Mouse (Mus musculus) limb, embryonic 14.5 days (tissue): ENCODE measurements around the gene Kcnip2. TPM values are rescaled to one million over a fixed set of nuclear protein-coding genes. Genes with fewer than 3 reads are reported as not detected.
A peak's percentile ranks its signal among the peaks of the same experiment; 100 is the strongest.
"Not testable (repeated sequence)": the region's sequence is repeated elsewhere in the genome, so short reads cannot be mapped to it uniquely, and the experiment has no call there.

Experiments used
- ATAC-seq: fragments of 200-750 bp; cut with Nextera tagmentation; 2 replicates; pipeline ENCODE4 v1.8.0; 2017; ENCODE audit warnings: low read depth, moderate number of reproducible peaks, moderate TSS enrichment; ENCODE audit not compliant: low FRiP score
- DNase-seq: peaks from one replicate; pipeline ENCODE4 v3.0.0-alpha.2; 2015; ENCODE audit warnings: low spot score
- H3K27ac ChIP-seq: fragments of 300-500 bp; sonication (generic); replicated peaks from 2 replicates; pipeline ENCODE4 v1.5.1; 2014; ENCODE audit warnings: low read depth, mild to moderate bottlenecking, low read length, moderate library complexity, mixed read lengths
- H3K27me3 ChIP-seq: fragments of 300-500 bp; sonication (generic); 2 replicates; pipeline ENCODE4 v1.6.1; 2014; ENCODE audit warnings: low read length, mixed read lengths; ENCODE audit not compliant: control insufficient read depth, insufficient read depth
- H3K36me3 ChIP-seq: fragments of 300-500 bp; sonication (generic); 2 replicates; pipeline ENCODE4 v1.6.1; 2014; ENCODE audit warnings: mild to moderate bottlenecking, low read length, moderate library complexity, mixed read lengths; ENCODE audit not compliant: control insufficient read depth, insufficient read depth
- H3K4me1 ChIP-seq: fragments of 300-500 bp; sonication (generic); 2 replicates; pipeline ENCODE4 v1.6.1; 2014; ENCODE audit warnings: antibody characterized with exemption, low read length, mixed read lengths; ENCODE audit not compliant: control insufficient read depth, insufficient read depth
- H3K4me2 ChIP-seq: fragments of 300-500 bp; sonication (generic); replicated peaks from 2 replicates; pipeline ENCODE4 v1.6.1; 2014; ENCODE audit warnings: low read depth, mild to moderate bottlenecking, low read length, moderate library complexity; ENCODE audit not compliant: severe bottlenecking
- H3K4me3 ChIP-seq: fragments of 300-500 bp; sonication (generic); replicated peaks from 2 replicates; pipeline ENCODE4 v1.5.1; 2014; ENCODE audit warnings: low read length
- H3K9ac ChIP-seq: fragments of 300-500 bp; sonication (generic); 2 replicates; pipeline ENCODE4 v1.6.1; 2014; ENCODE audit warnings: mild to moderate bottlenecking, low read depth, low read length, moderate library complexity; ENCODE audit not compliant: severe bottlenecking
- H3K9me3 ChIP-seq: fragments of 300-500 bp; sonication (generic); 2 replicates; pipeline ENCODE4 v1.6.1; 2016; ENCODE audit warnings: low read length; ENCODE audit not compliant: control insufficient read depth
- POLR2A ChIP-seq: fragments of 200-500 bp; IDR thresholded peaks from 2 replicates; pipeline ENCODE4 v1.8.0; 2012; ENCODE audit warnings: inconsistent platforms, mild to moderate bottlenecking, moderate library complexity, borderline replicate concordance; ENCODE audit not compliant: insufficient read depth, insufficient read length; ENCODE audit errors: extremely low read depth
- WGBS: fragments of 180-500 bp; shearing (Covaris S2); extraction: QIAGEN DNeasy Blood & Tissue Kit; methylation state at CpG from one replicate; pipeline ENCODE4 v1.1.7; 2014; 5-methylcytosine and 5-hydroxymethylcytosine counted together
- polyA plus RNA-seq, 2 experiments: library from polyadenylated mRNA; depleted of rRNA in 1 of 2; stranded (reverse) in 1 of 2; unstranded in 1 of 2; fragments of >200 nt; fragmentation: Nextera tagmentation in 1 of 2; extraction: Ambion mirVana in 1 of 2; gene quantifications; 2 replicates each; pipeline versions ENCODE4 v1.2.1 to v1.2.3; 2012 to 2014

Kcnip2 gene
- polyA plus RNA-seq, 2 experiments, result 0.92 to 1.5 TPM

GRCm38 (mm10) chr19:45812115-45812514 lies 3.7 kb downstream of the Kcnip2 start:
- H3K36me3 ChIP-seq, result no peaks in the 10 kb centered on the region
- H3K4me2 ChIP-seq, result no peak overlapping the region; the same call in 1 of the 2 replicates
- H3K4me3 ChIP-seq, result peak overlapping the region; percentile 16; the same call in 1 of the 2 replicates
- no peak for TF ChIP-seq POLR2A
- ATAC-seq (no peak), DNase-seq (no peak)
- H3K9ac ChIP-seq, result no peak overlapping the region
- H3K27ac ChIP-seq, result no peak overlapping the region
- H3K27me3 ChIP-seq, result peaks cover 10% of the 10 kb centered on the region
- 4% methylated on average over 16 of the region's 16 CpGs for WGBS
- H3K9me3 ChIP-seq, result no peaks in the 10 kb centered on the region
- H3K4me1 ChIP-seq, result peaks cover 18% of the 10 kb centered on the region

DNA sequence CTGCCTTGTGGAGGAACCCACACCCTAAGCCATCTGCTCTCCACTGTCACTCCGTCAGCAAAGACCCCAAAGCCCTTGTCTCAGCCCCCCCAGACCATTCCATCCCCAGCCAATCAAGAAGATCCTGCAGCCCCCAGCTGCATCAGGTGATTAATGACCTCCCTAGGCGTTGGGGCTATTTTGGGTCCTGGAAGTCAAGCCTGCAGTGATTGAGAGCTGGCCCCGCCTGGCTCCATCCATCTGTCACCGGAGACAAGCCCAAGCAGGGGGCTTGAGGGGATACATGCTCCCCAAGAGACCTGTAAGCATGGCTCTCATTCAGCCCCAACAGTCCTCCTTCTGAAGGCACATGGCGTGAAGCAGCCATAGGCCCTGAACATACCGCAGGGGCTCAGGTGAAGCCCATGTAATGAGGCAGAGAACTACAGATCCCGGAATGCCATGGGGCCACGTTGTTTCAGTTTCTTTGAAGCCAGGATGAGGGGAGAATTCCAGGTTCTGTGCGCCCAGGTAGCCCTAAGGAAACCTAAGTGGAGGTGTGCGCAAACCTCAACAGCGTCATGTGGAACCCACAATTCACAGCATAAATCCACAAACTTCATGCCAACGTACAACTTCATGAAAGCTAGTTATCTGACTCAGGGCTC lies 4.7 kb downstream of the Kcnip2 start:
- WGBS, result 47% methylated on average over 12 of the region's 12 CpGs
- H3K4me1 ChIP-seq, result peaks cover 13% of the 10 kb centered on the region
- no peak overlapping the region for H3K4me3 ChIP-seq
- H3K27ac ChIP-seq, result no peak overlapping the region
- peaks cover 10% of the 10 kb centered on the region for H3K27me3 ChIP-seq
- ATAC-seq (no peak), DNase-seq (no peak)
- H3K36me3 ChIP-seq, result no peaks in the 10 kb centered on the region
- no peak overlapping the region for H3K4me2 ChIP-seq
- no peak for TF ChIP-seq POLR2A
- H3K9ac ChIP-seq, result no peak overlapping the region
- no peaks in the 10 kb centered on the region for H3K9me3 ChIP-seq

DNA sequence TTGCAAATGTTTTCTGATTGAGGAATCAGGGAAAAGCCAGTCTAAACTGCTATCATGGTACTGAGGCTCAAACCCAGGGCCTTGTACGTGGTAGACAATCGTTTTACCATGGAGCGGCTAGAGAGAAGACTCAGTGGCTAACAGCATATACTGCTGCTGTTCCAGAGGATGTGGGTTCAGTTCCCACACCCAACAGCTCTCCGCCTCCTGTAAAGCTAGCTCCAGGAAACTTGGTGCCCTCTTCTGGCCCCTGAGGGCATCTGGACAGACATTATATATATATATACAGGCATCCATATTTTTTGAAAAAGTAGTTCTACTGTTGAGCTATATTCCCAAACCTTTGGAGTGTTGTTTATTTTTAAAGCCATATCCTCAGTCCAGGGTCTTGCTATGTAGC lies 8.1 kb downstream of the Kcnip2 start:
- WGBS, result 90% methylated on average over 4 of the region's 4 CpGs
- no peaks in the 10 kb centered on the region for H3K27me3 ChIP-seq
- no peak for TF ChIP-seq POLR2A
- no peak for DNase-seq
- 0 out of 2 replicates have a peak, but pooled peaks cover 4% of the 10 kb centered on the region for H3K4me1 ChIP-seq
- H3K36me3 ChIP-seq, result no peaks in the 10 kb centered on the region
- no peak overlapping the region for H3K27ac ChIP-seq
- no peak overlapping the region for H3K9ac ChIP-seq
- H3K4me3 ChIP-seq, result no peak overlapping the region
- no peak for ATAC-seq
- H3K9me3 ChIP-seq, result no peaks in the 10 kb centered on the region
- H3K4me2 ChIP-seq, result no peak overlapping the region

GRCm38 (mm10) chr19:45805817-45806216 lies 10.0 kb downstream of the Kcnip2 start:
- WGBS, result 98% methylated on average over 6 of the region's 6 CpGs
- not testable (repeated sequence) for ATAC-seq

DNA sequence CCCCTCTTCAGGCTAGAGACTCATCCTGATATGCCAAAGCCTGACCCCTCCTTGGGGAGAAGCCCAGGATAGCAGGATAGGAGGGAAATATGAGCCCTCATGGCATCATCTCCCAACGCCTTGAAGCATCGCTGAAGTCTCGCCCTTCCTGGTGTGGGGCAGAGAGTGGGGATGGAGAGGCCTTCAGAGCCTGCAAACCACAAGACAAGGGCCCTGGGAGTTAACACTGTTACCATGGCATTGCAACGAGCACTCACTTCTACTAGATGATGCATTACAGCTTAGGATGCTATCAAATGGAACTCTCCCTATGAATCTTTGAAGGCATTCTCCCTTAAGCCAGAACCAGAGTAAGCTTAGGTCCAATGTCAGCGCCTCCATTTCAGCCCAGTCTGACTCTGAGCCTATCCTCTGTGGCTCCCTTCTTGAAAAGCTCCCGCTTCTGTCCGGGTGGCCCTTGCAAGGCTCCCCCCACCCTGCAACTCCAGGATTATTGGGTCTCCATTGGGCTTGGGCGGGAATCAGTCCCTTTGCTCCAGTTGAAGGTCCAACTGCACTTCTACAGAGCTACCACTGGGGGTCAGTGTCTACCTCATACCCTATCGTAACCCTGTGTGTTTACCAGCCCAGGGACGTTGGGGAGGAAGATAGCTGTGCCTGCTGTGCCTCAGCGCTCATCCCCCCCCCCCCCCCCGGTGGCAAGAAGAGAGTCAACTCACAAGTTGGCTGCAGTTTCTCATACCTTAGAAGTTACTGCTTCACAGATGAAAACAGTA lies 11.1 kb downstream of the Kcnip2 start:
- Histone ChIP-seq H3K9me3 (no peaks in the 10 kb centered on the region), H3K4me2 (no peak overlapping the region), H3K4me3 (no peak overlapping the region), H3K36me3 (no peaks in the 10 kb centered on the region), H3K27me3 (no peaks in the 10 kb centered on the region), H3K4me1 (no peaks in the 10 kb centered on the region), H3K9ac (no peak overlapping the region), H3K27ac (no peak overlapping the region)
- DNase-seq (peak; percentile 35), ATAC-seq (no peak)
- WGBS, result 26% methylated on average over 12 of the region's 12 CpGs
- no peak for TF ChIP-seq POLR2A

More at GRCm38 (mm10) chr19:45805817-45806216, 10.0 kb downstream of the Kcnip2 start:
- DNase-seq, H3K9me3 ChIP-seq, H3K27me3 ChIP-seq, H3K4me2 ChIP-seq, H3K9ac ChIP-seq, H3K27ac ChIP-seq, H3K4me3 ChIP-seq, H3K36me3 ChIP-seq, H3K4me1 ChIP-seq: not testable (repeated sequence)
